Mouse (Mus musculus): ENCODE measurements around the gene Uso1.

GRCm38 (mm10) chr5:92096786-92097185 lies 41.0 kb upstream of the Uso1 start:
- TF ChIP-seq CTCF (IDR thresholded peaks at IDR 0.05; ENCODE audit: low read depth, low read length) (no peak), TAL1 (conservative IDR thresholded peaks at IDR 0.05; ENCODE audit: low read depth, low read length) (no peak), GATA1 (IDR thresholded peaks at IDR 0.05; ENCODE audit: borderline replicate concordance, low read length) (no peak), POLR2AphosphoS5 (IDR thresholded peaks at IDR 0.05; ENCODE audit: insufficient replicate concordance, low read depth, low read length) (no peak), GATA2 (IDR thresholded peaks at IDR 0.05; ENCODE audit: borderline replicate concordance, low read depth, low read length) (no peak)
